Mouse (Mus musculus) erythroblast, embryonic 14.5 days (primary cell): ENCODE measurements around the gene Tm7sf3. TPM values are rescaled to one million over a fixed set of nuclear protein-coding genes. Genes with fewer than 3 reads are reported as not detected.

Experiments used
- polyA plus RNA-seq: library from polyadenylated mRNA; stranded (reverse); fragments of >175 nt; gene quantifications from 2 replicates; pipeline ENCODE4 v1.2.3, GENCODE M21; 2012

Gene Tm7sf3
- polyA plus RNA-seq, 1 experiment: 0.97 TPM

Other genes with a start within 250 kb of the Tm7sf3 start
- 0.14 and 0.17 TPM in 2 replicates for gene Itpr2, start 140.6 kb downstream of the Tm7sf3 start, polyA plus RNA-seq
- gene Fgfr1op2, start 65.6 kb downstream of the Tm7sf3 start, polyA plus RNA-seq: 10.3 and 11.5 TPM in 2 replicates
- gene Ints13, start 65.0 kb downstream of the Tm7sf3 start, polyA plus RNA-seq: 3.6 and 4.0 TPM in 2 replicates
- gene Med21, start 277 bp downstream of the Tm7sf3 start, polyA plus RNA-seq: 0.14 and 0.41 TPM in 2 replicates
- 0.07 and 0.09 TPM in 2 replicates for gene Stk38l, start 82.2 kb upstream of the Tm7sf3 start, polyA plus RNA-seq
- gene Arntl2, start 153.2 kb upstream of the Tm7sf3 start, polyA plus RNA-seq: not detected in 2 replicates
- gene Smco2, start 207.3 kb upstream of the Tm7sf3 start, polyA plus RNA-seq: not detected in 2 replicates
- gene Ppfibp1, start 245.7 kb upstream of the Tm7sf3 start, polyA plus RNA-seq: 0.02 TPM in 1 of 2 replicates, not detected in the other